Mouse (Mus musculus): ENCODE measurements around the gene Zfp799.

- no peak for TF ChIP-seq CTCF (IDR thresholded peaks at IDR 0.05; ENCODE audit: extremely low read depth, insufficient read depth, insufficient read length, insufficient replicate concordance)
- no peak for TF ChIP-seq POLR2A (IDR thresholded peaks at IDR 0.05; ENCODE audit: low read depth, low read length)
Measured at GRCm38 (mm10) chr17:32809544-32810374, 20.3 kb downstream of the Zfp799 start, which contains the start of gene Zfp811.
